Mouse (Mus musculus) CH12.LX (cell line): ENCODE measurements at regions not wholly inside any gene's neighbourhood (a gene's known extent, or its start where the extent isn't known, plus 50 kb on each side); places are given as distances from the start of the nearest gene placed in this dataset.
A peak's percentile ranks its signal among the peaks of the same experiment; 100 is the strongest.

Source experiments
- BHLHE40 ChIP-seq: IDR thresholded peaks from 2 replicates; pipeline ENCODE4 v1.6.1; 2011; ENCODE audit warnings: mild to moderate bottlenecking, low read depth, low read length, improper control_type of control experiment
- CTCF ChIP-seq, 2 experiments: IDR thresholded peaks in 1 of 2; conservative IDR thresholded peaks in 1 of 2; 2 replicates each; pipeline ENCODE4 v1.5.1; 2011 to 2012; ENCODE audit warnings: low read depth in 2 of 2, low read length in 2 of 2, improper control_type of control experiment in 1 of 2, inconsistent platforms in 1 of 2, mild to moderate bottlenecking in 1 of 2, moderate library complexity in 1 of 2
- EP300 ChIP-seq: IDR thresholded peaks from 2 replicates; pipeline ENCODE4 v1.6.1; 2011; ENCODE audit warnings: low read length, improper control_type of control experiment
- HCFC1 ChIP-seq: IDR thresholded peaks from 2 replicates; pipeline ENCODE4 v1.6.1; 2012; ENCODE audit warnings: low read depth, mild to moderate bottlenecking, inconsistent platforms, low read length, improper control_type of control experiment
- POLR2A ChIP-seq: IDR thresholded peaks from 2 replicates; pipeline ENCODE4 v1.6.1; 2011; ENCODE audit warnings: low read depth, mild to moderate bottlenecking, improper control_type of control experiment, low read length
- ZC3H11A ChIP-seq: IDR thresholded peaks from 2 replicates; pipeline ENCODE4 v1.6.1; 2012; ENCODE audit warnings: low read depth, mild to moderate bottlenecking, inconsistent platforms, low read length, improper control_type of control experiment

- TF ChIP-seq ZC3H11A (no peak; the same call in 1 of the 2 replicates), BHLHE40 (no peak), POLR2A (no peak), EP300 (no peak), CTCF (conservative IDR thresholded peaks at IDR 0.05 in 1 of 2, IDR thresholded peaks at IDR 0.05 in 1 of 2; ENCODE audit: low read depth in 2 of 2, low read length in 2 of 2) (peak in 1 of 2 experiments; percentile 53; a peak in 2 of 4 replicates), HCFC1 (no peak)
These were observed 140.0 kb downstream of the Cemip2 start for GRCm38 (mm10) chr19:21918113-21918512.
